Mouse (Mus musculus): ENCODE data around the gene Rrp1. TPM values are rescaled to one million over a fixed set of nuclear protein-coding genes. Genes with fewer than 3 reads are reported as not detected.

Gene Rrp1
- total RNA-seq, 1 experiment = 161 TPM

DNA sequence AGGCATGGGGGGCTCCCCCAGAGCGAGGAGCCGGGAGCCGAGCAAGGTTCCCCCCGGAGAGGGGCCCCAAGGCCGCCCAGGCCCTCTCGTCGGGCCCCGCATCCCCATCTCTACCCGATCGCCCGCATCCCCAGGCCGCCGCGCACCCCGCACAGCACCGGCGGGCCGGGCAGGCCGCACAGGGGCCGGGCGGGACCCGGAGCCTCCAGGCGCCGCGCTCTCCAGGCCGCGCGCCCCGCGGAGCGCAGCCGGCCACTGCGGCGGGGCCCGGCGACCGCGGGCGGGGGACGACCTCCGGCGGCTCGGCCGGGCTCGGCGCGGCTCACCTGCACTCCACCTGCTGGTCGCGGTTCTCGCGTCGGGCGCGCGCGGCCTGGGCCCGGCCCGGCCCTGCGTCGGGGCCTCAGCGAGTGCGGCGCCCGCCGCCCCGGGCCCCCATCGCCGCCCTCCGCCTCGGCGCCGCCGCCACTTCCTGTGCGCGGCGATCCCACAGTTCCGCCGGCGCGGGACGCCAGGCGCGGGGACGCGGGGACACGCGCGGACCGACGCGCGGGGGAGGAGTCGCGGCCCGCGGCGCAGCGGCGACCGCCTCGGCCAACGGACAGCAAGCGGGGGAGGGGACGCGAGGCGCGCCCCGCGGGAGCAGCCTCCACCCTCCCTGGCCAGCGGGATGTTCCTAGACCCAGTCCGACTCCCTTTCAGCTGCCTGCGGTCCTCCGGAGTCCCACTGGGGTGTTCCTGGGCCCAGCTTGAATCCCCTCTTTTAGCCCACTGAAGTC is 60.8 kb downstream of the Rrp1 start, which contains the start of gene Agpat3:
Gene Agpat3 (minus strand): TSS at position 603 of the 779 bp plus-strand sequence.
- H3K9me3 ChIP-seq (ENCODE audit: control insufficient read depth, insufficient read depth, low read depth, low read length) = no peaks in the 10 kb centered on the region
- H3K4me1 ChIP-seq (ENCODE audit: control insufficient read depth in 2 of 2, insufficient read depth in 2 of 2, low read length in 2 of 2, poor library complexity in 1 of 2) = peaks cover 0 to 14% of the 10 kb centered on the region in 2 experiments; a peak in 2 of 4 replicates
- H3K4me3 ChIP-seq (ENCODE audit: insufficient read depth in 1 of 2, low read depth in 1 of 2, low read length in 2 of 2, poor library complexity in 1 of 2, severe bottlenecking in 1 of 2) = peak within 1 kb of the TSS; percentile 76 to 81
- peak within 1 kb of the TSS; percentile 79 for H3K9ac ChIP-seq (ENCODE audit: insufficient read depth, low read depth, low read length, poor library complexity, severe bottlenecking)
- no peak for DNase-seq (ENCODE audit: low read depth, low spot score)
- TF ChIP-seq MAFK (IDR thresholded peaks at IDR 0.05; ENCODE audit: insufficient read depth, low read depth, low read length) = no peak
- TF ChIP-seq ZC3H11A (IDR thresholded peaks at IDR 0.05; ENCODE audit: borderline replicate concordance, low read depth, low read length) = no peak
- no peak for TF ChIP-seq CHD2 (IDR thresholded peaks at IDR 0.05; ENCODE audit: low read depth, low read length)
- no peak for TF ChIP-seq ZNF384 (IDR thresholded peaks at IDR 0.05; ENCODE audit: low read depth, low read length)
- TF ChIP-seq HCFC1 (IDR thresholded peaks at IDR 0.05; ENCODE audit: borderline replicate concordance, insufficient read depth, low read length) = no peak
- in situ Hi-C loops (cut with MboI; ENCODE audit: low sequenced_read_pairs in 2 of 2, unreplicated experiment in 2 of 2) = no loop called here
- no peaks in the 10 kb centered on the region; the same call in 1 of the 2 replicates for H3K36me3 ChIP-seq (ENCODE audit: control insufficient read depth, insufficient read depth, low read length, poor library complexity, severe bottlenecking)
- H3K27ac ChIP-seq (ENCODE audit: insufficient read depth, low read depth, low read length, poor library complexity, severe bottlenecking) = no peak within 1 kb of the TSS

DNA sequence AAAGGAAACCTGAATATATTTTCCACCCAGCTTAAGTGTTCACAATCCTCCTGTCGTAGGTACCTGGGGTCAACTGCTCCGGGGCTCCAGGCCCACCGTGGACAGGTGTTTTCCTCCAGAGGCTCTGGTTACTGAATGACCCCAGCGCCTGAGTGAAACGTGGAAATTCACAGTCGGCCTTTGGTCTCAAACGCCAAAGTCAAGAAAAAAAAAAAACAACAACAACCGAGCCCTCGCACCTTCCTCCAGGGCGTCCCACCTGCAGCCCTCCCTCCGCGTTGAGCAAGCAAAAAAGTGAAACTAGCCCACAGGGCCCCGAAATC is 61.3 kb downstream of the Rrp1 start:
- H3K9ac ChIP-seq (ENCODE audit: insufficient read depth, low read depth, low read length, poor library complexity, severe bottlenecking) = peak overlapping the region; percentile 79
- TF ChIP-seq HCFC1 (IDR thresholded peaks at IDR 0.05; ENCODE audit: borderline replicate concordance, insufficient read depth, low read length) = no peak
- no peak for TF ChIP-seq CHD2 (IDR thresholded peaks at IDR 0.05; ENCODE audit: low read depth, low read length)
- 0 out of 2 replicates have a peak, but pooled peaks have one; percentile 37 for TF ChIP-seq ZNF384 (IDR thresholded peaks at IDR 0.05; ENCODE audit: low read depth, low read length)
- DNase-seq (ENCODE audit: low read depth, low spot score) = no peak
- peak overlapping the region; percentile 76 to 81 for H3K4me3 ChIP-seq (ENCODE audit: insufficient read depth in 1 of 2, low read depth in 1 of 2, low read length in 2 of 2, poor library complexity in 1 of 2, severe bottlenecking in 1 of 2)
- no peaks in the 10 kb centered on the region for H3K9me3 ChIP-seq (ENCODE audit: control insufficient read depth, insufficient read depth, low read depth, low read length)
- H3K27ac ChIP-seq (ENCODE audit: insufficient read depth, low read depth, low read length, poor library complexity, severe bottlenecking) = no peak overlapping the region
- in situ Hi-C loops (cut with MboI; ENCODE audit: low sequenced_read_pairs in 2 of 2, unreplicated experiment in 2 of 2) = no loop called here
- no peaks in the 10 kb centered on the region; the same call in 1 of the 2 replicates for H3K36me3 ChIP-seq (ENCODE audit: control insufficient read depth, insufficient read depth, low read length, poor library complexity, severe bottlenecking)
- peaks cover 0 to 14% of the 10 kb centered on the region in 2 experiments; a peak in 2 of 4 replicates for H3K4me1 ChIP-seq (ENCODE audit: control insufficient read depth in 2 of 2, insufficient read depth in 2 of 2, low read length in 2 of 2, poor library complexity in 1 of 2)

DNA sequence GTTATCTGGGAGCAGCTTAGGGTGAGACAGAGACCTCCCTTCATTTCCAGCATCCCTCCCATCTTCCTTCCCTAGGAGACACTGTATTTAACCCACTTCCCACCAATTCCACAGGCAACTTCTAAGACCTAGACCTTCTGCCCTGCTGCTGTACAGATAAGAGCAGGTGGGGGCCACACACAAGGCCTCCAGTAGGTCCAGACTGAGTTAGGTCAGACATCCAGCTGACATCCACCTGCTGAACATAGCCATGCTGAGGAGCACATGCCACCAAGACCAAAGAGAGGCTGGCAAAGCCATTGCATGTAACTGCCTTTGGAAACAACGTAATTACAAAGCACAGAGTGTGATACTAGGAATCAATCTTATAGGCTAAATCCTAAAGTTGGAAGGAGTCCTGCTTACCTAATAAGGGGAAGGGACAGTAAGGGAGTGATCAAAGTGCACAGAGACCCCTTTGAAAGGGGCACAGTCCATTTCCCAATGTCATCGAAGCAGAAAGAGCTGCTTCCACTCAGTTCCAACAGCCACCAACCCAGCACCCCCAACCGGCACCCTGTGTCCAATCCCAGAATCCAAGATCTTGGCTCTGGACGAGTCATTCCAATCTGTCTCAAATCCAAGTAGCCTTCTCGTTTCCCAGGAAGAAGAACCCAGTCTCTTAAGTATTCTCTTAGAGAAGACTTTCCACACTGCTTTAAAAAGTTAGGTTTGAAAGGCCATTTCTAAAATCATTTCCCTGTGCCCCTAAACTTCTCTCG is 61.9 kb downstream of the Rrp1 start:
- H3K27ac ChIP-seq (ENCODE audit: insufficient read depth, low read depth, low read length, poor library complexity, severe bottlenecking) = no peak overlapping the region
- no peak for TF ChIP-seq ZNF384 (IDR thresholded peaks at IDR 0.05; ENCODE audit: low read depth, low read length)
- no peak for TF ChIP-seq ZC3H11A (IDR thresholded peaks at IDR 0.05; ENCODE audit: borderline replicate concordance, low read depth, low read length)
- no peak for TF ChIP-seq HCFC1 (IDR thresholded peaks at IDR 0.05; ENCODE audit: borderline replicate concordance, insufficient read depth, low read length)
- TF ChIP-seq CHD2 (IDR thresholded peaks at IDR 0.05; ENCODE audit: low read depth, low read length) = no peak
- TF ChIP-seq MAFK (IDR thresholded peaks at IDR 0.05; ENCODE audit: insufficient read depth, low read depth, low read length) = no peak
- H3K4me3 ChIP-seq (ENCODE audit: insufficient read depth in 1 of 2, low read depth in 1 of 2, low read length in 2 of 2, poor library complexity in 1 of 2, severe bottlenecking in 1 of 2) = peak overlapping the region; percentile 76 to 81
- in situ Hi-C loops (cut with MboI; ENCODE audit: low sequenced_read_pairs in 2 of 2, unreplicated experiment in 2 of 2) = no loop called here
- no peak for DNase-seq (ENCODE audit: low read depth, low spot score)
- no peaks in the 10 kb centered on the region for H3K9me3 ChIP-seq (ENCODE audit: control insufficient read depth, insufficient read depth, low read depth, low read length)
- H3K4me1 ChIP-seq (ENCODE audit: control insufficient read depth in 2 of 2, insufficient read depth in 2 of 2, low read length in 2 of 2, poor library complexity in 1 of 2) = peaks cover 0 to 14% of the 10 kb centered on the region in 2 experiments; a peak in 2 of 4 replicates
- H3K36me3 ChIP-seq (ENCODE audit: control insufficient read depth, insufficient read depth, low read length, poor library complexity, severe bottlenecking) = no peaks in the 10 kb centered on the region; the same call in 1 of the 2 replicates
- peak overlapping the region; percentile 79 for H3K9ac ChIP-seq (ENCODE audit: insufficient read depth, low read depth, low read length, poor library complexity, severe bottlenecking)

Other genes with a start within 250 kb of the Rrp1 start
- 31.6 and 40.2 TPM in 2 replicates for gene D10Jhu81e, start 243.3 kb downstream of the Rrp1 start, total RNA-seq (2012; rRNA removed)
- gene Pwp2, start 227.9 kb downstream of the Rrp1 start, total RNA-seq (2012; rRNA removed) = 60.9 and 67.4 TPM in 2 replicates
- 26.1 and 27.9 TPM in 2 replicates for gene Trappc10, start 168.4 kb downstream of the Rrp1 start, total RNA-seq (2012; rRNA removed)
- gene Agpat3, start 60.6 kb downstream of the Rrp1 start, total RNA-seq (2012; rRNA removed) = 52.0 and 54.0 TPM in 2 replicates
- 110 and 150 TPM in 2 replicates for gene Cstb, start 12.6 kb upstream of the Rrp1 start, total RNA-seq (2012; rRNA removed)
- 10.1 and 10.3 TPM in 2 replicates for gene Pdxk, start 51.9 kb upstream of the Rrp1 start, total RNA-seq (2012; rRNA removed)
- gene Olfr1358, start 104.4 kb upstream of the Rrp1 start, total RNA-seq (2012; rRNA removed) = not detected in 2 replicates
- gene Ilvbl, start 161.3 kb upstream of the Rrp1 start, total RNA-seq (2012; rRNA removed) = 25.5 and 36.0 TPM in 2 replicates
- 2.2 and 5.4 TPM in 2 replicates for gene Syde1, start 178.9 kb upstream of the Rrp1 start, total RNA-seq (2012; rRNA removed)
- not detected in 2 replicates for gene Olfr1357, start 205.0 kb upstream of the Rrp1 start, total RNA-seq (2012; rRNA removed)

Measured in ES-E14 (cell line).